Mouse (Mus musculus) layer of hippocampus, adult 18-20 months (tissue): ENCODE results near the gene Ccdc171. TPM values are rescaled to one million over a fixed set of nuclear protein-coding genes. Genes with fewer than 3 reads are reported as not detected.
"Not testable (repeated sequence)": the region's sequence is repeated elsewhere in the genome, so short reads cannot be mapped to it uniquely, and the experiment has no call there.

ENCODE experiments used
- DNase-seq, 2 experiments: peaks; one replicate each; pipeline ENCODE4 v3.0.0; 2022; ENCODE audit warnings: low spot score in 2 of 2
- total RNA-seq, 2 experiments: library from RNA; stranded (reverse); gene quantifications; 2 replicates each; pipeline ENCODE4 v1.2.3; 2021

The Ccdc171 gene
- total RNA-seq, 2 experiments from 2014 or later: 4.0 to 6.0 TPM

GRCm38 (mm10) chr4:83525690-83526055 is 328 bp downstream of the Ccdc171 start:
- DNase-seq: no peak

GRCm38 (mm10) chr4:83526270-83526987 is 1.1 kb downstream of the Ccdc171 start:
- DNase-seq: peak in 1 of 2 experiments; percentile 17

GRCm38 (mm10) chr4:83526988-83527334 is 1.6 kb downstream of the Ccdc171 start:
- DNase-seq: no peak

- peak in 1 of 2 experiments; percentile 26 for DNase-seq
These were observed 2.6 kb downstream of the Ccdc171 start for GRCm38 (mm10) chr4:83527921-83528320.

GRCm38 (mm10) chr4:83530060-83530459 is 4.7 kb downstream of the Ccdc171 start:
- DNase-seq: not testable (repeated sequence)

- no peak for DNase-seq
These were observed 8.0 kb downstream of the Ccdc171 start for GRCm38 (mm10) chr4:83533168-83533911.

GRCm38 (mm10) chr4:83534024-83534423 is 8.7 kb downstream of the Ccdc171 start:
- no peak for DNase-seq

GRCm38 (mm10) chr4:83549501-83549900 is 24.2 kb downstream of the Ccdc171 start:
- DNase-seq: peak; percentile 21 to 31

- no peak for DNase-seq
These were observed 42.1 kb downstream of the Ccdc171 start for GRCm38 (mm10) chr4:83567190-83568113.

- peak in 1 of 2 experiments; percentile 13 for DNase-seq
These were observed 42.8 kb downstream of the Ccdc171 start for GRCm38 (mm10) chr4:83568145-83568544.

- DNase-seq: peak in 1 of 2 experiments; percentile 28
These were observed 45.2 kb downstream of the Ccdc171 start for GRCm38 (mm10) chr4:83570569-83570968.

GRCm38 (mm10) chr4:83571033-83571432 is 45.7 kb downstream of the Ccdc171 start:
- DNase-seq: no peak

GRCm38 (mm10) chr4:83572521-83572920 is 47.2 kb downstream of the Ccdc171 start:
- DNase-seq: no peak

GRCm38 (mm10) chr4:83576315-83576714 is 51.0 kb downstream of the Ccdc171 start:
- DNase-seq: no peak

- peak in 1 of 2 experiments; percentile 11 for DNase-seq
These were observed 54.8 kb downstream of the Ccdc171 start for GRCm38 (mm10) chr4:83580157-83580556.

GRCm38 (mm10) chr4:83587563-83587962 is 62.2 kb downstream of the Ccdc171 start:
- DNase-seq: no peak

GRCm38 (mm10) chr4:83596486-83596885 is 71.1 kb downstream of the Ccdc171 start:
- no peak for DNase-seq

GRCm38 (mm10) chr4:83611111-83611510 is 85.8 kb downstream of the Ccdc171 start:
- DNase-seq: no peak

GRCm38 (mm10) chr4:83623021-83623711 is 97.8 kb downstream of the Ccdc171 start:
- DNase-seq: not testable (repeated sequence)

- DNase-seq: no peak
These were observed 98.4 kb downstream of the Ccdc171 start for GRCm38 (mm10) chr4:83623732-83624131.

GRCm38 (mm10) chr4:83651453-83651852 is 126.1 kb downstream of the Ccdc171 start:
- DNase-seq: no peak
